Mouse (Mus musculus) spleen, adult 18-20 months (tissue): Measurements from ENCODE around the gene Hrh1.

ENCODE experiments used
- DNase-seq, 2 experiments: peaks; one replicate each; pipeline ENCODE4 v3.0.0; 2022; ENCODE audit warnings: mixed read lengths in 2 of 2

The Hrh1 gene

GRCm38 (mm10) chr6:114397691-114398217 is at the start of gene Hrh1:
Hrh1 (plus strand) TSS chr6:114397936.
- peak in 1 of 2 experiments; percentile 10 for DNase-seq

DNA sequence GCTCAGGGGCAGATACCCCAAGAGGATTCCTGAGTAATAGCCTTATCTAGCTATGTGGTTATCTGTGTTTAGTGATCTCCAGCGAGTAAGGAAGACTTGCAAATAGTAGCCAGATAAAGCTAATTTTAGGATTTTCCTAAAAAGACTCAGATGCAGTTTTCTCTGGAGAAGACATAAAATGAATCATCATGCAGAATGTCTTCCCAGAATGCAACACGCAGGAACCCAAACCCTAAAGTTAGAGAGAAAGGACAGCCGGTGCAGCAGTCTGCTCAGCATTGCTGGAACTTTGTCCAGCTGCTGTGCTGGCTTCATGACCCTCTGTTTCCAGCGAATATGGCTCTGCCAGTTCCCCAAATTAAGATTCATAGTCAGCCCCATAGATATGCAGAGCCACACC is 43.1 kb upstream of the Hrh1 start:
- no peak for DNase-seq

DNA sequence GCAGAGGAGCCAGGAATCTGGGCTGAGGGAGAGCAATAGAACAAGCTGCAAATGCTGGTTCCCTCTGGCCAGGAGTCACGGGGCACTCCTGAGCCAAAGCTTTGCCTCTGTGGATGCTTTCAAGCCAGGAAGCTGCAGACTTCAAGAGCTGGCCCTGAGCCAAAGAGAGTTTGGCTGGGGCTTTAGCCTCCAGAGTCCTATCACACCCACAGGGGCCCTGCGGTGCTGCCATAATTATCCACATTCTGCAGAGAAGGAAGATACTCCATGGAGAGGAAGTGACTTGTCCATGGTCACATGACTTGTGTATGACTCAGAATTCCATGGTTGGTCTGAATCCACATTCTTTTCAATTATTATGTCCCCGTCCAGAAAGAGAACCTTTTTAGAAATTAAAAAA is 39.6 kb upstream of the Hrh1 start:
- DNase-seq, result no peak

GRCm38 (mm10) chr6:114362355-114362754 is 35.4 kb upstream of the Hrh1 start:
- no peak for DNase-seq

DNA sequence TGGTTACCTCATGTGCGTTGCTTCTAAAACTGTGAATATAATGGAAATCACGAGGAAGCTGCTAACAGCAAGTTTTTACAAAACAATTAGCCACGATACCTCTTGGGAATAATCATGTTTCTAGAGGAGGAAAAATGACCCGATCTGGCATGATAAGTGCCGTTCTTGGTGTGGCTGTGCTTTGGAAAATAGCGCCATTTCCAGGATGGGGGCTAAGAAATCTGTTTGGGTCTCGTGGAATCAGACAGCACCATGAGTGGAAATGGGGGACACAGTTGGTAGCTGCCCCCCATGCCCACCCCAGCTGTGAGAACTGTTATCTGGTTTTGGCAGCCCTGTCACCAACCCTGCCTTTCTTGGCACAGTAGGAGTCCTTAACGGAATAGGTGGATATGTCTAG is 34.0 kb upstream of the Hrh1 start:
- no peak for DNase-seq

DNA sequence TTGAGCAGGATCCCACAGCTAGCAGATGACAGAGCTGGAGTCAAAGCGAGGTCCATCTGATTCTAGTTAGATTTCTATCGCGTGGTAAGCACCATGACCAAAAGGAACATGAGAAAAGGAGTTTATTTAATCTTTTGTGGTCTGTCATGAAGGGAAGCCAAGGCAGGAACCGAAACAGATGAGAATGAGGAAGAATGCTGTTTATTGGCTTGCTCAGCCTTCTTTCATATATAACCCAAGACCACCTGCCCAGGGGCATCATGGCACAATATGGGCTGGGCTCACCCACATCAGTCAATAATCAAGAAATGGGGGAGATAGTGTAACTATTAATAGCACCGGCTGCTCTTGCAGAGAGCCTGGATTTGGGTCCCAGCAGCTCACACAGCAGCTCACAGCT is 33.0 kb upstream of the Hrh1 start:
- no peak for DNase-seq

DNA sequence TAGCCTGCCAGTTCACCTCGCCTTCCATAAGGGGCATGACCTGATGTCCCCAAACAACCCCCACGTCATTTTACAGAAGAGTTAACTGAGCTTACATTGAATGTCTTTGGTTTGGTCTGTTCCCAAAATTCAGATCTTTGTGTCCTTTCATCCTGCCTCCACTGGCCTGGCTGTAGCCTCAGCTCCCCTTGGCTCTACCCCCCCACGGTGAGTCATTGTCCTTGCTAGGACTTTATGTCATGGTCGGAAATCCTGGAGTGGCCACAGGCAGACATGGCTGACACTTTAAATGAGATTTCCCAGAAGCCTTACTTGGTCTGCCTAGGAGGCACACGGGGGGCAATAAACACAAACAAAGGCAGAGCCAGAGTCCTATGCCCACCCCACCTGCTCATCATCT is 31.5 kb upstream of the Hrh1 start:
- DNase-seq, result no peak

DNA sequence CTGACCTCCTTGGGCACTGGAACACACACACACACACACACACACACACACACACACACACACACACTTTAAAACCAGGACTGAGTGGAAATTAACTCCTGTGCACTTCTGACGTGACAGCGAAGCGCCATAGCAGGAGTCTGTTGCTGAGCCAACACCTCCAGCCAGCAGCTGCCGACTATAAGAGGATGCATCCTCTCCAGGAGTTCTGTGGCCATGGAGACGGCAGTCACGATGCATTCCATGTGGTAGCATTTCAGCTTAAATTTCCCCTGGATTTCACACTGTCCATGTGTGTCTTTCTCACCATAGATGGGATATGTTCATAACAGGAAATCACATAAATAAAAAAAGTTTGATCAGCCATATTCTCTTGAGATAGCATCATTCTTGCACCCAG is 30.1 kb upstream of the Hrh1 start:
- DNase-seq, result no peak

- no peak for DNase-seq
Measured at GRCm38 (mm10) chr6:114368196-114368595, 29.5 kb upstream of the Hrh1 start.

- no peak for DNase-seq
Measured at GRCm38 (mm10) chr6:114372741-114373140, 25.0 kb upstream of the Hrh1 start.

GRCm38 (mm10) chr6:114380872-114381271 is 16.9 kb upstream of the Hrh1 start:
- no peak for DNase-seq

- no peak for DNase-seq
Measured at GRCm38 (mm10) chr6:114387320-114387719, 10.4 kb upstream of the Hrh1 start.

GRCm38 (mm10) chr6:114387855-114388254 is 9.9 kb upstream of the Hrh1 start:
- no peak for DNase-seq

- DNase-seq, result no peak
Measured at GRCm38 (mm10) chr6:114390129-114390528, 7.6 kb upstream of the Hrh1 start.

- DNase-seq, result no peak
Measured at GRCm38 (mm10) chr6:114394982-114395381, 2.8 kb upstream of the Hrh1 start.

DNA sequence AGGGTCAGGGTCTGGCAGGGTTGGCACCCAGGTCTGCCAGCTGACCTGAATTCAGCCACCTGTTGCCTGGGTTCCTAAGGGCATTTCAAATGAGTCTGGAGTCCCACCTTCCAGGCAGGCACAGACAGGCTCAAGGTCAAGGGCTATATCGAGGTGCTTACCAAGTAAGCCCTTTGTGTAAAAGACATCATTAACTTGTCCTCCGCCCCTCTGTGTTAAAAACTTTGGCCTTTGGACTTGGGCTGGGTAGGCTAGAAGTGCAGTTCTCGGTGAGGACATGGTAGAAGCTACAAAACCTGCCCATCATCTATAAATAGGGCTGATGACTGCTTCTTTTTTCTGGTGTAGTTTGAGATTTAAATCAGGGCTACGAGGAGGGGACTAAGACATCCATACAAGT is 1.1 kb upstream of the Hrh1 start:
- no peak for DNase-seq

- no peak for DNase-seq
Measured at GRCm38 (mm10) chr6:114397280-114397679, 456 bp upstream of the Hrh1 start.

GRCm38 (mm10) chr6:114398626-114399025 is 890 bp downstream of the Hrh1 start:
- DNase-seq, result no peak

DNA sequence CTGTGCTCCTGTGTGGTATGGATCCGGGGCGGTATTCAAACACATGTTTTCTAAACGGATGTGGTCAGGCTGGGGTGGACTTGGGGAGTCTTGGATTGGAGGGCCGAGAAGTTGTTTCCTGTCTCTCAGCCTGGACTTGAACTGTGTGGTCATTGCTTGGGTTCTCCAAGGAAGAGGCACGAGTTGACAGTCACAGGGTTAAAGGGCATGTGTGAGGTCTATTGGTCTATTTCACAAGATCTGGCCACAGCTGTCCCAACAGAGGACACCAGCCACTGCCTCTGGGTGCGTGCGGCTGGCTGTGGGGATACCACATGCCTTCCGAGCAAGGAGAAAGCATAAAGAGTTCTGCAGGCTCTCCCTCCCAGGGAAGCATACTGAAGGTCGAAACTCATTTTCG is 2.7 kb downstream of the Hrh1 start:
- DNase-seq, result no peak

DNA sequence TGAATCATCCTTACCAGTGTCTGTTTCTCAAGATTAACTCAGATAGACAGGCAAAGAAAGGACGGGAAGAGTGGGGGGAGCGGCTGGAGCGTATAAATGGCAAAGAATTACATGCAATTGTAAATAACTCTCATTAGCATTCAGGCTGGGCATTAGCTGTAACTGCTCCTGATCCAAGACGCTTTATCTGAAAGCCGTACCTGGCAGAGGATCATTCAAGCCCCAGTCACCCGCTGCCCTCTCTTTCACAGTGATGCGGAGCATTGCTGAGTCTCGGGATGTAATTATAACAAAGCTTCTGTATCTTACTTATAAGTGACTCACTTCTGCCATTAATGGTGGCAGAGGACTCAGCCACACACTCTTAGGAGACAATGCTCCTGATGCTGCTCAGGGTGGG is 3.1 kb downstream of the Hrh1 start:
- DNase-seq, result no peak

DNA sequence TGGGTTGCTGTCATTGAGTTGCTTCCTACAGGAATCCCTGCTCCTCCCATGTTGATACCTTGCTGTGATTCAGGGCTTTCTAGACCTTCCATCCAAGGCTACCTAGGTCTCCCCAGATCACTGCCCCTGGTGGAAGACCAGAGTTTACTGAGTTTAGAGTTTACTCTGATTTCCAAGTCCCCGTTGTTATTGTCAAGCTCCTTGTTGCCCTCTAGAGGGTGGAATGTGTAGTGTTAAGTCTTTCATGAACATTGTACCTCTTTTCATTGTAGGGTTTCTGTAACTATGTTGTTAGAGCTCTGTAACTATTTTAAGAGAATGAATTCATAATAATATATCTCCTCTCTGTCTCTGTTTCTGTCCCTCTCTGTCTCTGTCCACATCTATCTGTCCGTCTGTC is 4.4 kb downstream of the Hrh1 start:
- no peak for DNase-seq

DNA sequence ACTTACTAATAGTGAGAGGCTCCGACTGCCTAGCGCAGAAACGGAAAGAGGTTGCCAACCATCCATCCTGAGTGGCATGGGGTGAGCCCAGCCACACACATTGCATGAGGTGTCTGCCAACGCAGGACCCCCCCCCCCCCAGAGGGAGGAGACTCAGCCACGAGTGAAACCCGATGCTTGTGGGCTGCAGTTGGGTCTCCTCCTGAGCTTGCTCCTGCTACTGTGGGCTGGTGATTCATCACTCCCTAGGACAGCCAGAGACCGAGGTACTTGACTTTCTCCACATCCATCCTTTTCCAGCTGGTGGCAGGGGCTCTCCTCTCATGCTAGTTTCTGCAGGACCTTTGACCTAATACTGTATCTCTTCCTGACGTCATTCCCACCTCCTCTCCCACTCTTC is 5.9 kb downstream of the Hrh1 start:
- DNase-seq, result no peak

- no peak for DNase-seq
Measured at GRCm38 (mm10) chr6:114404128-114404527, 6.4 kb downstream of the Hrh1 start.

GRCm38 (mm10) chr6:114404774-114405468 is 7.2 kb downstream of the Hrh1 start:
- no peak for DNase-seq

GRCm38 (mm10) chr6:114406634-114407033 is 8.9 kb downstream of the Hrh1 start:
- DNase-seq, result no peak
